Mouse (Mus musculus): ENCODE measurements around the gene Gramd4. TPM values are rescaled to one million over a fixed set of nuclear protein-coding genes. Genes with fewer than 3 reads are reported as not detected.
"Not testable (repeated sequence)": the region's sequence is repeated elsewhere in the genome, so short reads cannot be mapped to it uniquely, and the experiment has no call there.

Gramd4 gene
- polyA plus RNA-seq, 1 experiment from 2014 or later: 29.1 TPM

DNA sequence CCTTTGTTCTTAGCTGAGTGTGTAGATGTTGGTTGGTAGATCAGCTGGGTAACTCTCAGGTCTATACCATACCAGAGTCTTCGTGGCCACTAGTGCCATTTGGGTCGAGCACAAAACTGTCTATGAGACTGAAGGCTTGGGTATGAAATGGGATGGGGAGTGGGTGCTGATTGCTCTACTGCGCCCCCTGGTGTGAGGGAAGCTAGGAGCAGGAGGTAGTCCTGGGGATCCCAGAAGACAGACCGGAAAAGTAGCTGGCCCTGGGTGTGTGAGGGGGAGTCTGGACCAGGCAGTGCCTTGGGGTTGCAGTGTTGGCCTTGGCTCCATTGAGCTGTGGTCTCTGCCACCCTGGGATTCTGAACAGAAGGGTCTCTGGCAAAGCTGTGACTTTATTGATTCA is 80.1 kb downstream of the Gramd4 start:
- no peak overlapping the region for H3K9ac ChIP-seq (replicated peaks)
- H3K27ac ChIP-seq (replicated peaks): no peak overlapping the region
- peaks cover 9% of the 10 kb centered on the region; the same call in 1 of the 2 replicates for H3K4me1 ChIP-seq
- peaks cover 35% of the 10 kb centered on the region for H3K36me3 ChIP-seq
- H3K4me3 ChIP-seq: no peak overlapping the region
- H3K9me3 ChIP-seq: no peaks in the 10 kb centered on the region
- no peak overlapping the region for H3K4me2 ChIP-seq (replicated peaks)
- ATAC-seq (ENCODE audit: low FRiP score, low read depth): no peak
- 73% methylated on average over 4 of the region's 4 CpGs for WGBS
- H3K27me3 ChIP-seq: no peaks in the 10 kb centered on the region

- H3K4me2 ChIP-seq (replicated peaks): no peak overlapping the region
- H3K27ac ChIP-seq (replicated peaks): peak overlapping the region; percentile 8; the same call in 1 of the 2 replicates
- no peaks in the 10 kb centered on the region for H3K9me3 ChIP-seq
- 29% methylated on average over 10 of the region's 10 CpGs for WGBS
- no peak overlapping the region for H3K9ac ChIP-seq (replicated peaks)
- H3K36me3 ChIP-seq: peaks cover 39% of the 10 kb centered on the region
- no peaks in the 10 kb centered on the region for H3K27me3 ChIP-seq
- 0 out of 2 replicates have a peak, but pooled peaks cover 9% of the 10 kb centered on the region for H3K4me1 ChIP-seq
- H3K4me3 ChIP-seq: no peak overlapping the region
- ATAC-seq (ENCODE audit: low FRiP score, low read depth): 0 out of 2 replicates have a peak, but pooled peaks have one; percentile 23
These were observed 82.8 kb downstream of the Gramd4 start for GRCm38 (mm10) chr15:86140323-86140722.

DNA sequence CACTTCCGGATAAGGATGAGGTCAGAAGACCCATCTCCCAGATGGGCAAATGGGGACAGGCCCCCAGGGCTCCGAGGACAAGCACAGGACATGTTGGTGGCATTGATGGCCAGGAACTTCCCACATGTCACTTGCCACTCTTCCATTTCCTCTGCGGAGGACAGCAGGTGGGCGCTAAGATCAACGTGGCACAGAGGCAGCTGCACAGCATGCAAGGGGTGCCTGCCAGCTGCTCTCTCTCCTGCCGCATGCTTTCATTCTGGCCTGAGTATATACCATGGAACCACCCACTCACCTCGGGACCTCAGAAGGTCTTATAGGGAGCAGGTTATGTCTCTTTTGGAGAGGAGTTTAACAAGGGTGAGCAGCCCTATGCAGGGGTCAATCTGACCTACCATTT is 87.1 kb downstream of the Gramd4 start:
- 0 out of 2 replicates have a peak, but pooled peaks cover 9% of the 10 kb centered on the region for H3K4me1 ChIP-seq
- H3K36me3 ChIP-seq: peaks cover 54% of the 10 kb centered on the region

DNA sequence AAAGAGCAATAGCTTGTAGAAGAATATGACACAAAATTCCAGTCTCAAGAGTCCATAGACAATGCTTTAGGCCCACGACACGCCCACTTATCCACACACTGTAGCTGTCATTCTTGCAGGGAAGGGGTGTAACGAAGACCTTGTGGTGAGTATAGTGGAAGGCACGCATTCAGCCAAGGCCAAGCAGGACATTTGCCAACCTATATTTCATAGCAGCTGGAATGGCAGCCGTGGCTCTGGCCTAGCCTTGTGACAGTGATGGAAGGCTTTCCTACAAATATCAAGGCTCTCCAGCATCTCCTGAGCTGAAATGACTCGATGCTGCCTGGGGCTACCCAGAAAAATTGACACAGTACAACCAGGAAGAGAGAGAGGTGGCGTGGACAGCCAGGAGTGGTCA is 87.6 kb downstream of the Gramd4 start:
- H3K4me1 ChIP-seq: 0 out of 2 replicates have a peak, but pooled peaks cover 4% of the 10 kb centered on the region
- no peak overlapping the region for H3K4me2 ChIP-seq (replicated peaks)
- ATAC-seq (ENCODE audit: low FRiP score, low read depth): no peak
- H3K9ac ChIP-seq (replicated peaks): no peak overlapping the region
- peaks cover 54% of the 10 kb centered on the region for H3K36me3 ChIP-seq
- H3K4me3 ChIP-seq: no peak overlapping the region
- no peak overlapping the region for H3K27ac ChIP-seq (replicated peaks)
- H3K27me3 ChIP-seq: no peaks in the 10 kb centered on the region
- no peaks in the 10 kb centered on the region for H3K9me3 ChIP-seq
- WGBS: 91% methylated on average over 7 of the region's 7 CpGs

More for the DNA sequence above, 87.1 kb downstream of the Gramd4 start:
- Histone ChIP-seq H3K9ac (replicated peaks) (no peak overlapping the region), H3K27ac (replicated peaks) (no peak overlapping the region), H3K4me3 (no peak overlapping the region), H3K9me3 (no peaks in the 10 kb centered on the region), H3K27me3 (no peaks in the 10 kb centered on the region), H3K4me2 (replicated peaks) (no peak overlapping the region)
- no peak for ATAC-seq (ENCODE audit: low FRiP score, low read depth)
- 80% methylated on average over 7 of the region's 7 CpGs for WGBS

GRCm38 (mm10) chr15:86146922-86147321 is 89.4 kb downstream of the Gramd4 start:
- Histone ChIP-seq H3K4me2 (replicated peaks) (no peak overlapping the region), H3K9ac (replicated peaks) (no peak overlapping the region), H3K4me1 (no peaks in the 10 kb centered on the region), H3K36me3 (peaks cover 59% of the 10 kb centered on the region), H3K9me3 (no peaks in the 10 kb centered on the region), H3K4me3 (no peak overlapping the region), H3K27me3 (no peaks in the 10 kb centered on the region), H3K27ac (replicated peaks) (no peak overlapping the region)
- ATAC-seq (ENCODE audit: low FRiP score, low read depth): no peak
- 93% methylated on average over 8 of the region's 8 CpGs for WGBS

GRCm38 (mm10) chr15:86150593-86150992 is 93.1 kb downstream of the Gramd4 start:
- H3K27ac ChIP-seq (replicated peaks): no peak overlapping the region

DNA sequence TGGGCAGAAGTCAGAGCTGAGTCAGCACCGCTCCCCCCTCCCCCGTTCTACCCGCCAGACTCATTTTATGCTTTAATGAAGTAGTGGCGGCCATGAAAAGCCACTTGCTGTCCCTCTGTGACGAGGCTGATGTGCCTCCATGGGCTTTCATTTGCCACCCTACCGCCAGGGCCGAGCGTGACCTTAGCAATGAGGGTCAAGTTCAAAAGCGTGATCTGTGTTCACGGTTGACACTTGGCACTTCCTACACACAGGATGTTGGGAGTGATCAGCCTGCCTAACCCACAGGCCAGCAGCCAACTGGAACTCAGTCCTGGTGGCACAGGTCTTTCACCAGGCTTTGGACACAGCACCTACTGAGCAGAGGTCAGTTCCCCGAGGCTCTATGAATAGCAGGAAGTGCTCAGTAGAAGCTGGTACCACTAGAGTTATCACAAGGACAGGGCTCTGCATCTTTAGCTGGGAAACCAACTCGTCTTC is 96.0 kb downstream of the Gramd4 start:
- no peak overlapping the region for H3K4me3 ChIP-seq
- H3K4me1 ChIP-seq: no peaks in the 10 kb centered on the region
- no peak overlapping the region for H3K4me2 ChIP-seq (replicated peaks)
- no peak overlapping the region for H3K9ac ChIP-seq (replicated peaks)
- ATAC-seq (ENCODE audit: low FRiP score, low read depth): no peak
- no peaks in the 10 kb centered on the region for H3K9me3 ChIP-seq
- no peak overlapping the region for H3K27ac ChIP-seq (replicated peaks)
- 87% methylated on average over 12 of the region's 12 CpGs for WGBS
- peaks cover 46% of the 10 kb centered on the region for H3K36me3 ChIP-seq
- no peaks in the 10 kb centered on the region for H3K27me3 ChIP-seq

More at GRCm38 (mm10) chr15:86150593-86150992, 93.1 kb downstream of the Gramd4 start:
- Histone ChIP-seq H3K9me3 (no peaks in the 10 kb centered on the region), H3K4me1 (no peaks in the 10 kb centered on the region), H3K27me3 (no peaks in the 10 kb centered on the region), H3K4me2 (replicated peaks) (no peak overlapping the region), H3K9ac (replicated peaks) (no peak overlapping the region), H3K36me3 (peaks cover 59% of the 10 kb centered on the region), H3K4me3 (no peak overlapping the region)
- ATAC-seq (ENCODE audit: low FRiP score, low read depth): no peak
- 62% methylated on average over 4 of the region's 4 CpGs for WGBS

- H3K27me3 ChIP-seq: no peaks in the 10 kb centered on the region
- WGBS: 78% methylated on average over 5 of the region's 5 CpGs
- no peak overlapping the region for H3K27ac ChIP-seq (replicated peaks)
- H3K4me1 ChIP-seq: no peaks in the 10 kb centered on the region
- H3K4me2 ChIP-seq (replicated peaks): no peak overlapping the region
- no peak overlapping the region for H3K9ac ChIP-seq (replicated peaks)
- no peaks in the 10 kb centered on the region for H3K9me3 ChIP-seq
- H3K36me3 ChIP-seq: peaks cover 45% of the 10 kb centered on the region
- no peak overlapping the region for H3K4me3 ChIP-seq
- no peak for ATAC-seq (ENCODE audit: low FRiP score, low read depth)
These were observed 99.0 kb downstream of the Gramd4 start for GRCm38 (mm10) chr15:86156492-86156891.

DNA sequence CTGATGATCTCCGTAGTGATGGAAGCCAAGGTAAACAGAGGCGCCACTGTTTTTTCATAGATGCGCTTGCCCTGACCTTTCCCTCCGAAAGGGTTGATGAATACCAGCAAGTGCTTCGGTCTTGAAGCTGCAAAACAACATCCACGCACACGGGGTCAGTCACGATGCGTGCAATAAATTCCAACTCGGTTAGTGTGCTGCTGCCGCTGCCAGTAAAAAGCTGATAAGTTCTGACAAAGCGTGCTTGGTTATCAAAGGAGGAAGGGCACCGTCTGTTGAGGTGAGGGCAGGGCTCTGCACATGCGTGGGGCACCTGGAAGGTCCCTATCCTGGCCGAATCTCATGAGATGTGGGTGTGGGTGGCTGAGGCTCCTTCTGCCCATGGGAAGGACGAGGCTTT is 101.6 kb downstream of the Gramd4 start:
- H3K4me1 ChIP-seq: no peaks in the 10 kb centered on the region
- no peak overlapping the region for H3K4me2 ChIP-seq (replicated peaks)
- H3K27me3 ChIP-seq: no peaks in the 10 kb centered on the region
- no peak overlapping the region for H3K9ac ChIP-seq (replicated peaks)
- WGBS: 90% methylated on average over 16 of the region's 16 CpGs
- ATAC-seq (ENCODE audit: low FRiP score, low read depth): no peak
- H3K4me3 ChIP-seq: no peak overlapping the region
- H3K36me3 ChIP-seq: peaks cover 39% of the 10 kb centered on the region
- no peak overlapping the region for H3K27ac ChIP-seq (replicated peaks)
- H3K9me3 ChIP-seq: no peaks in the 10 kb centered on the region

GRCm38 (mm10) chr15:86159719-86160118 is 102.2 kb downstream of the Gramd4 start:
- WGBS: 87% methylated on average over 5 of the region's 5 CpGs
- H3K4me3 ChIP-seq: no peak overlapping the region
- H3K4me1 ChIP-seq: no peaks in the 10 kb centered on the region
- peaks cover 32% of the 10 kb centered on the region for H3K36me3 ChIP-seq
- no peak for ATAC-seq (ENCODE audit: low FRiP score, low read depth)
- H3K4me2 ChIP-seq (replicated peaks): no peak overlapping the region
- no peak overlapping the region for H3K9ac ChIP-seq (replicated peaks)
- H3K27ac ChIP-seq (replicated peaks): no peak overlapping the region
- H3K27me3 ChIP-seq: no peaks in the 10 kb centered on the region
- no peaks in the 10 kb centered on the region for H3K9me3 ChIP-seq

- H3K4me2 ChIP-seq (replicated peaks): no peak overlapping the region
- H3K4me1 ChIP-seq: no peaks in the 10 kb centered on the region
- no peaks in the 10 kb centered on the region for H3K9me3 ChIP-seq
- H3K36me3 ChIP-seq: peaks cover 26% of the 10 kb centered on the region
- no peak overlapping the region for H3K4me3 ChIP-seq
- no peak overlapping the region for H3K27ac ChIP-seq (replicated peaks)
- no peaks in the 10 kb centered on the region for H3K27me3 ChIP-seq
- ATAC-seq (ENCODE audit: low FRiP score, low read depth): no peak
- WGBS: 88% methylated on average over 10 of the region's 10 CpGs
- no peak overlapping the region for H3K9ac ChIP-seq (replicated peaks)
These were observed 103.4 kb downstream of the Gramd4 start for GRCm38 (mm10) chr15:86160906-86161305.

DNA sequence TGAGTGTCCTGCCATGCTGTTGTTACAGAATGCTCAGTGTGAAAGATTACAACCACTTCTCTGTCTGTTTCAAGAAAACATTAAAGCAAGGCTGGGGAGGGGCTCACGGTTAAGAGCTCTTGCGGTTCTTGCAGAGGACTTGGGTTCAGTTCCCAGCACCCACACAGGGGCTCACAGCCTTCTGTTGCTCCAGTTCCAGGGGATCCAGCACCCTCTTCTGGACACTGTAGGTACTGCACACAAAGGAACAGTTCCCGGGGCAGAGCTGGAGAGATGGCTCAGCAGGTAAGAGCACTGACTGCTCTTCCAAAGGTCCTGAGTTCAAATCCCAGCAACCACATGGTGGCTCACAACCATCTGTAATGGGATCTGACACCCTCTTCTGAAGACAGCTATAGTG is 104.3 kb downstream of the Gramd4 start:
- peaks cover 18% of the 10 kb centered on the region for H3K36me3 ChIP-seq
- H3K27me3 ChIP-seq; H3K4me1 ChIP-seq; H3K27ac ChIP-seq (replicated peaks); H3K4me2 ChIP-seq (replicated peaks); H3K9me3 ChIP-seq; H3K9ac ChIP-seq (replicated peaks); H3K4me3 ChIP-seq; ATAC-seq (ENCODE audit: low FRiP score, low read depth): not testable (repeated sequence)
- WGBS: 98% methylated on average over 3 of the region's 3 CpGs

Measured in midbrain, embryonic 12.5 days (tissue).